Mouse (Mus musculus) gastrocnemius, adult 2 months (tissue): ENCODE measurements around the gene Gm11168. TPM values are rescaled to one million over a fixed set of nuclear protein-coding genes. Genes with fewer than 3 reads are reported as not detected.
A peak's percentile ranks its signal among the peaks of the same experiment; 100 is the strongest.
"Not testable (repeated sequence)": the region's sequence is repeated elsewhere in the genome, so short reads cannot be mapped to it uniquely, and the experiment has no call there.

Experiments
- DNase-seq: peaks from one replicate; pipeline ENCODE4 v3.0.0; 2022
- H3K27ac ChIP-seq: fragments of 200-600 bp; 2 replicates; pipeline ENCODE4 v1.8.1; 2022; ENCODE audit warnings: mild to moderate bottlenecking
- H3K4me3 ChIP-seq: fragments of 200-600 bp; 2 replicates; pipeline ENCODE4 v1.8.1; 2022; ENCODE audit warnings: mild to moderate bottlenecking, moderate library complexity
- intact Hi-C: fragments of 180-260 bp; cut with DNase I; formaldehyde crosslinking; loops from one replicate; pipeline ENCODE4 v1.15.1; 2025
- long read RNA-seq, 2 experiments: library from polyadenylated mRNA; stranded (forward); transcript quantifications; one replicate each; pipeline ENCODE4 v2.0.0; 2021
- total RNA-seq, 2 experiments: library from RNA; stranded (reverse); gene quantifications; 2 replicates each; pipeline ENCODE4 v1.2.3; 2021

The Gm11168 gene
- total RNA-seq: not detected
- long read RNA-seq, experiment 1: 0 reads
- long read RNA-seq, experiment 2: 0 reads

- intact Hi-C loops, H3K27ac ChIP-seq, DNase-seq: not testable (repeated sequence)
Observed at GRCm38 (mm10) chr9:3002794-3003396, at the start of gene Gm11168. Gm11168 (plus strand) TSS chr9:3003346.

GRCm38 (mm10) chr9:3000445-3000972 is 2.6 kb upstream of the Gm11168 start, which contains the start of gene Gm10722:
Gm10722 (plus strand) TSS chr9:3000922.
- intact Hi-C loops, H3K4me3 ChIP-seq, DNase-seq, H3K27ac ChIP-seq: not testable (repeated sequence)

More at GRCm38 (mm10) chr9:3002794-3003396, at the start of gene Gm11168:
- H3K4me3 ChIP-seq: not testable (repeated sequence)

- DNase-seq, H3K4me3 ChIP-seq, intact Hi-C loops, H3K27ac ChIP-seq: not testable (repeated sequence)
Observed at GRCm38 (mm10) chr9:3001006-3001405, 2.1 kb upstream of the Gm11168 start.

- H3K4me3 ChIP-seq, H3K27ac ChIP-seq, intact Hi-C loops: not testable (repeated sequence)
- peak; percentile 72 for DNase-seq
Observed at GRCm38 (mm10) chr9:3001948-3002659, 1.0 kb upstream of the Gm11168 start.

GRCm38 (mm10) chr9:3006179-3006578 is 3.0 kb downstream of the Gm11168 start:
- H3K27ac ChIP-seq, DNase-seq, intact Hi-C loops, H3K4me3 ChIP-seq: not testable (repeated sequence)

- DNase-seq: peak; percentile 15
- H3K4me3 ChIP-seq, intact Hi-C loops, H3K27ac ChIP-seq: not testable (repeated sequence)
Observed at GRCm38 (mm10) chr9:3006636-3007035, 3.5 kb downstream of the Gm11168 start.

GRCm38 (mm10) chr9:3007272-3007671 is 4.1 kb downstream of the Gm11168 start:
- H3K4me3 ChIP-seq, DNase-seq, intact Hi-C loops, H3K27ac ChIP-seq: not testable (repeated sequence)

- DNase-seq, H3K27ac ChIP-seq, H3K4me3 ChIP-seq, intact Hi-C loops: not testable (repeated sequence)
Observed at GRCm38 (mm10) chr9:3009331-3009730, 6.2 kb downstream of the Gm11168 start.

GRCm38 (mm10) chr9:3012054-3012621 is 9.0 kb downstream of the Gm11168 start:
- intact Hi-C loops: not testable (repeated sequence)

GRCm38 (mm10) chr9:3012733-3013279 is 9.7 kb downstream of the Gm11168 start, which contains the start of gene Gm10721:
Gm10721 (plus strand) TSS chr9:3013140.
- H3K27ac ChIP-seq, DNase-seq, intact Hi-C loops, H3K4me3 ChIP-seq: not testable (repeated sequence)

More at GRCm38 (mm10) chr9:3012054-3012621, 9.0 kb downstream of the Gm11168 start:
- H3K4me3 ChIP-seq, DNase-seq, H3K27ac ChIP-seq: not testable (repeated sequence)

- DNase-seq, intact Hi-C loops, H3K27ac ChIP-seq, H3K4me3 ChIP-seq: not testable (repeated sequence)
Observed at GRCm38 (mm10) chr9:3015354-3015753, 12.2 kb downstream of the Gm11168 start, which contains the start of gene Gm10720. Gm10720 (plus strand) TSS chr9:3015654.

GRCm38 (mm10) chr9:3015896-3016295 is 12.8 kb downstream of the Gm11168 start:
- H3K27ac ChIP-seq, intact Hi-C loops, DNase-seq, H3K4me3 ChIP-seq: not testable (repeated sequence)

GRCm38 (mm10) chr9:3017108-3017507 is 14.0 kb downstream of the Gm11168 start, which contains the start of gene Gm10719:
Gm10719 (plus strand) TSS chr9:3017408.
- DNase-seq, H3K4me3 ChIP-seq, H3K27ac ChIP-seq, intact Hi-C loops: not testable (repeated sequence)

GRCm38 (mm10) chr9:3018944-3019343 is 15.8 kb downstream of the Gm11168 start:
- intact Hi-C loops, H3K27ac ChIP-seq, H3K4me3 ChIP-seq: not testable (repeated sequence)
- DNase-seq: peak; percentile 36

- H3K4me3 ChIP-seq, H3K27ac ChIP-seq, intact Hi-C loops: not testable (repeated sequence)
- DNase-seq: peak; percentile 21
Observed at GRCm38 (mm10) chr9:3019835-3020727, 16.9 kb downstream of the Gm11168 start.

- intact Hi-C loops, H3K27ac ChIP-seq, H3K4me3 ChIP-seq: not testable (repeated sequence)
- peak; percentile 16 for DNase-seq
Observed at GRCm38 (mm10) chr9:3022316-3023008, 19.3 kb downstream of the Gm11168 start.
